Mouse (Mus musculus) kidney, postnatal 0 days (tissue): Measurements from ENCODE around the gene Mpv17. TPM values are rescaled to one million over a fixed set of nuclear protein-coding genes. Genes with fewer than 3 reads are reported as not detected.

Experiments used
- ATAC-seq: fragments of 200-750 bp; cut with Nextera tagmentation; replicated peaks from 2 replicates; pipeline ENCODE4 v1.8.0; 2017; ENCODE audit warnings: low read depth, moderate number of reproducible peaks, moderate TSS enrichment, moderate library complexity; ENCODE audit not compliant: low FRiP score
- DNase-seq: peaks from one replicate; pipeline ENCODE4 v3.0.0-alpha.2; 2016; ENCODE audit warnings: low spot score
- H3K27ac ChIP-seq: fragments of 300-500 bp; sonication (generic); 2 replicates; pipeline ENCODE4 v1.5.1; 2014; ENCODE audit warnings: mild to moderate bottlenecking
- H3K27me3 ChIP-seq: fragments of 300-500 bp; sonication (generic); 2 replicates; pipeline ENCODE4 v1.6.1; 2014; ENCODE audit warnings: low read length, mixed read lengths; ENCODE audit not compliant: insufficient read depth
- H3K36me3 ChIP-seq: fragments of 300-500 bp; sonication (generic); 2 replicates; pipeline ENCODE4 v1.6.1; 2014; ENCODE audit warnings: low read length, mixed read lengths; ENCODE audit not compliant: insufficient read depth
- H3K4me1 ChIP-seq: fragments of 300-500 bp; sonication (generic); replicated peaks from 2 replicates; pipeline ENCODE4 v1.6.1; 2014; ENCODE audit warnings: antibody characterized with exemption, low read length, mixed read lengths; ENCODE audit not compliant: insufficient read depth
- H3K4me2 ChIP-seq: fragments of 300-500 bp; sonication (generic); 2 replicates; pipeline ENCODE4 v1.6.1; 2014; ENCODE audit warnings: mild to moderate bottlenecking, low read length, moderate library complexity, mixed read lengths
- H3K4me3 ChIP-seq: fragments of 300-500 bp; sonication (generic); replicated peaks from 2 replicates; pipeline ENCODE4 v1.5.1; 2014; ENCODE audit warnings: low read depth, low read length
- H3K9ac ChIP-seq: fragments of 300-500 bp; sonication (generic); 2 replicates; pipeline ENCODE4 v1.6.1; 2014; ENCODE audit warnings: low read depth, low read length
- H3K9me3 ChIP-seq: fragments of 300-500 bp; sonication (generic); replicated peaks from 2 replicates; pipeline ENCODE4 v1.6.1; 2016; ENCODE audit warnings: low read length, inconsistent platforms, mixed read lengths
- CTCF ChIP-seq: IDR thresholded peaks from 2 replicates; pipeline ENCODE4 v1.5.1; 2016; ENCODE audit warnings: antibody characterized with exemption, low read depth, mild to moderate bottlenecking, moderate library complexity
- WGBS: fragments of 180-500 bp; shearing (Covaris S2); extraction: QIAGEN DNeasy Blood & Tissue Kit; methylation state at CpG from one replicate; pipeline ENCODE4 v1.1.7; 2014; 5-methylcytosine and 5-hydroxymethylcytosine counted together
- polyA plus RNA-seq: library from polyadenylated mRNA; unstranded; fragments of >200 nt; fragmentation: Nextera tagmentation; extraction: Ambion mirVana; gene quantifications from 2 replicates; pipeline ENCODE4 v1.2.1, GENCODE M21; 2015

The Mpv17 gene
- polyA plus RNA-seq, 1 experiment from 2014 or later, result 45.3 TPM

DNA sequence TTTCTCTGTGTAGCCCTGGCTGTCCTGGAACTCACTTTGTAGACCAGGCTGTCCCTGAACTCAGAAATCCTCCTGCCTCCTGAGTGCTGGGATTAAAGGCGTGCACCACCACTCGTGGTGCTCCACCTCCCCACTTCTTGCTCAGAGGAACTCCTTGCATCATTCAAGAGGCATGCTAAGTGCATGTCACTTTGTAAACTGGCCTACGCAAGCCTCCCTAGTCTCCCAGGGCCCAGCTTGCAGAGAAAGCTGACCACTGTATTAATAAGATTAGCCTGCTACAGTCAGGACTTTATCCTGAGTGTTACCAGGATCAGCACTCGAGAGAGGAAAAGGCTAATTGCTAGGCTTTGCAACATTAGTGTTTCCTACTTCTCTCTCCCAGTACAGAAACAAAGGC lies 14.6 kb upstream of the Mpv17 start:
- ATAC-seq, result no peak
- H3K4me2 ChIP-seq, result no peak overlapping the region
- TF ChIP-seq CTCF, result no peak
- H3K4me1 ChIP-seq, result no peaks in the 10 kb centered on the region
- no peak overlapping the region for H3K9ac ChIP-seq
- 92% methylated on average over 4 of the region's 4 CpGs for whole genome bisulfite sequencing
- no peak overlapping the region for H3K27ac ChIP-seq
- H3K4me3 ChIP-seq, result no peak overlapping the region
- no peak for DNase-seq
- peaks cover 77% of the 10 kb centered on the region for H3K36me3 ChIP-seq
- no peaks in the 10 kb centered on the region for H3K9me3 ChIP-seq
- no peaks in the 10 kb centered on the region for H3K27me3 ChIP-seq

DNA sequence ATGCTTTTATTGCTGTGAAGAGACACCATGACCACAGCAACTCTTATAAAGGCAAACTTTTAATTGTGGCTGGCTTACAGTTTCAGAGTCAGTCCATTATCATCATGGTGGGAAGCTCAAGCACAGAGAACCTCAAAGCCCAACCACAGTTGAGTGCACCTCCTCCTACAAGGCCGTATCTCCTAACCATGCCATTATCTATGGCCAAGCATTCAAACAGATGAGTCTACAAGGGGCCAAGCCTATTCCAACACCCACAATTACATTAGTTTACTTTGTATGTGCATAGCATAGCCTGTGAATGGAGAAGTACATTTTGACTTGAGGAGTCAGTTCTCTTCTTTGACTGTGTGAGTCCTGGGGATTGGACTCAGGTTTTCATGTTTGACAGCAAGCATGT lies 10.8 kb upstream of the Mpv17 start:
- ATAC-seq (no peak), DNase-seq (no peak)
- no peak overlapping the region for H3K4me2 ChIP-seq
- no peaks in the 10 kb centered on the region for H3K27me3 ChIP-seq
- 90% methylated on average over 1 of the region's 1 CpGs for WGBS
- H3K36me3 ChIP-seq, result peaks cover 79% of the 10 kb centered on the region
- no peak overlapping the region for H3K27ac ChIP-seq
- H3K9ac ChIP-seq, result no peak overlapping the region
- no peaks in the 10 kb centered on the region for H3K9me3 ChIP-seq
- no peak overlapping the region for H3K4me3 ChIP-seq
- TF ChIP-seq CTCF, result no peak
- H3K4me1 ChIP-seq, result no peaks in the 10 kb centered on the region

GRCm38 (mm10) chr5:31162462-31162861 lies 8.4 kb upstream of the Mpv17 start:
- Histone ChIP-seq H3K4me1 (no peaks in the 10 kb centered on the region), H3K36me3 (peaks cover 81% of the 10 kb centered on the region), H3K27me3 (no peaks in the 10 kb centered on the region), H3K9ac (no peak overlapping the region), H3K4me3 (no peak overlapping the region), H3K27ac (no peak overlapping the region), H3K4me2 (no peak overlapping the region), H3K9me3 (no peaks in the 10 kb centered on the region)
- ATAC-seq, result no peak
- no peak for TF ChIP-seq CTCF
- DNase-seq, result no peak

DNA sequence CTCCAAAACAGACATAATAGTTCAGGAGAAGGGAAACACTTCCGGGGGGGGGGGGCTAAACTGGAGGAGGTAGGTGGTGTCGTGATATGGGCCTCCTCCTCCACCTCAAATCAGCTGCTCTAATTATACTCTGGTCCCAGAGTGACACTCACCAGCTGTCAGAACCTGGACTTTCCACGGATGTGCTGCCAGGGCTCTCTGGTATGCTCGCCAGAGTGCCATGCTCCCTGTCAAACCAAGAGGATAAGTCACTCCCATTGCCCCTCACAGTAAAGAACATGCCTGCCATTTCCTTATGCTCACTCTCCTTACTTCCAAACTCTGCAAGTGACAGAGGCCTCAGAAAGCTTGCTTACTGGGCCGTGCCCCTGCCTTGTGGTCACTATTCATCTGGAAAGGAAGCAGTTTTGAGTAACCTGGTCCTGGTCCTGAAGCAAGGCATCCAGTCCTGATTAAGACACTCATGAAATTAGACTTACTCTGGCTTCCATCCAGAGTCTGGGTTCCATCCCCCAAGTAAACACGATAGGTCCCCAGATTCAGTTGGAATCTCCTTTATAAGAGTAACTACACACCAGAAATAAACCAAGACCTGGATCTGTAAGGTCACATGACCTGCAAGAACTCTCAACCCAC lies 417 bp downstream of the Mpv17 start:
- peak overlapping the region; percentile 57 for H3K4me3 ChIP-seq
- WGBS, result 30% methylated on average over 6 of the region's 6 CpGs
- peaks cover 20% of the 10 kb centered on the region for H3K36me3 ChIP-seq
- peak; percentile 23; the same call in 1 of the 2 replicates for ATAC-seq
- H3K9ac ChIP-seq, result peak overlapping the region; percentile 63
- H3K4me1 ChIP-seq, result peaks cover 8% of the 10 kb centered on the region; the same call in 1 of the 2 replicates
- no peak for DNase-seq
- peak overlapping the region; percentile 58; the same call in 1 of the 2 replicates for H3K27ac ChIP-seq
- H3K27me3 ChIP-seq, result no peaks in the 10 kb centered on the region
- H3K9me3 ChIP-seq, result no peaks in the 10 kb centered on the region
- H3K4me2 ChIP-seq, result peak overlapping the region; percentile 75
- TF ChIP-seq CTCF, result no peak

DNA sequence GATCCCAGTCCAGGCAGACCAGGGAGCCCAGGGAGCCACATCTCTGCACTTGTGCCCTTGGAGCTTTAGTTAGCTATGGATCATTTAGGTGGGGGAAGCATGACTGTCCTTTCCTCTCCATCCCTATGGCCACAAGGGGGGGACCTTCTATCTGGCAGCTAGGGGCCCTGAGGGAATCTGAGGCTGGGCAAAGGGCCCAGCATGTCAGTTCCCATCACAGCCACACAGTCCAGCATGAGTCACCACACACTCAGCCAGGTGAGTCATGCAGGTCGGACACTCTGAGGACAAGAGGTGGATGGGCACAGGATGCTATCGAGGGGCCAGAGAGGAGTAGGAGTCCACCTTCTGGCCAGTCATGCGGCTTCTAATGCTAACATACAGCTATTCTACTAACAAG lies 2.3 kb downstream of the Mpv17 start:
- H3K27ac ChIP-seq, result no peak overlapping the region
- no peaks in the 10 kb centered on the region for H3K27me3 ChIP-seq
- TF ChIP-seq CTCF, result peak; percentile 40; the same call in 1 of the 2 replicates
- no peaks in the 10 kb centered on the region for H3K9me3 ChIP-seq
- WGBS, result 63% methylated on average over 3 of the region's 3 CpGs
- 0 out of 2 replicates have a peak overlapping the region, but pooled peaks have one; percentile 8 for H3K9ac ChIP-seq
- ATAC-seq (0 out of 2 replicates have a peak, but pooled peaks have one; percentile 30), DNase-seq (peak; percentile 5)
- no peak overlapping the region for H3K4me3 ChIP-seq
- H3K4me1 ChIP-seq, result peaks cover 8% of the 10 kb centered on the region; the same call in 1 of the 2 replicates
- H3K4me2 ChIP-seq, result no peak overlapping the region
- peaks cover 4% of the 10 kb centered on the region; the same call in 1 of the 2 replicates for H3K36me3 ChIP-seq

- Histone ChIP-seq H3K9me3 (no peaks in the 10 kb centered on the region), H3K27me3 (no peaks in the 10 kb centered on the region), H3K9ac (no peak overlapping the region), H3K4me2 (no peak overlapping the region), H3K4me3 (no peak overlapping the region), H3K27ac (no peak overlapping the region), H3K36me3 (peaks cover 4% of the 10 kb centered on the region; the same call in 1 of the 2 replicates), H3K4me1 (peaks cover 8% of the 10 kb centered on the region; the same call in 1 of the 2 replicates)
- DNase-seq, result no peak
- TF ChIP-seq CTCF, result no peak
- WGBS, result 96% methylated on average over 4 of the region's 4 CpGs
- no peak for ATAC-seq
Observed at GRCm38 (mm10) chr5:31149781-31150180, 4.3 kb downstream of the Mpv17 start.
